Mouse (Mus musculus) lung, postnatal 0 days (tissue): ENCODE data around the gene Bcl2.

Experiments
- CTCF ChIP-seq: IDR thresholded peaks from 2 replicates; pipeline ENCODE4 v1.5.1; 2016; ENCODE audit warnings: antibody characterized with exemption, mild to moderate bottlenecking
- EP300 ChIP-seq: IDR thresholded peaks from 2 replicates; pipeline ENCODE4 v1.6.1; 2016; ENCODE audit warnings: antibody characterized with exemption, mild to moderate bottlenecking, control low read depth

- no peak for TF ChIP-seq CTCF
- TF ChIP-seq EP300 = no peak
Observed at GRCm38 (mm10) chr1:106653441-106653860, 60.6 kb downstream of the Bcl2 start.
